Mouse (Mus musculus) small intestine, adult 2 months (tissue): ENCODE results near the gene Sgk1. TPM values are rescaled to one million over a fixed set of nuclear protein-coding genes. Genes with fewer than 3 reads are reported as not detected.

Source experiments
- H3K27ac ChIP-seq: fragments of 200-500 bp; 2 replicates; pipeline ENCODE4 v1.5.1; 2012; ENCODE audit warnings: low read depth, low read length, control low read depth, inconsistent platforms; ENCODE audit not compliant: insufficient read depth
- H3K27me3 ChIP-seq: fragments of 200-500 bp; 2 replicates; pipeline ENCODE4 v1.6.1; 2012; ENCODE audit warnings: mild to moderate bottlenecking, moderate library complexity, low read length, inconsistent platforms; ENCODE audit not compliant: control insufficient read depth, insufficient read depth
- H3K36me3 ChIP-seq: fragments of 200-500 bp; 2 replicates; pipeline ENCODE4 v1.6.1; 2012; ENCODE audit warnings: mild to moderate bottlenecking, low read length, control low read depth, inconsistent platforms; ENCODE audit not compliant: control insufficient read depth, insufficient read depth
- H3K4me1 ChIP-seq: fragments of 200-500 bp; 2 replicates; pipeline ENCODE4 v1.6.1; 2012; ENCODE audit warnings: low read length, inconsistent platforms, mixed read lengths; ENCODE audit not compliant: control insufficient read depth, insufficient read depth, insufficient read length
- H3K4me3 ChIP-seq: fragments of 200-500 bp; 2 replicates; pipeline ENCODE4 v1.5.1; 2012; ENCODE audit warnings: low read depth, mild to moderate bottlenecking, control low read depth, inconsistent platforms, low read length, moderate library complexity
- CTCF ChIP-seq: fragments of 200-500 bp; IDR thresholded peaks from 2 replicates; pipeline ENCODE4 v1.5.1; 2012; ENCODE audit warnings: low read depth, mild to moderate bottlenecking, control low read depth, inconsistent platforms, low read length, moderate library complexity, mixed read lengths; ENCODE audit not compliant: insufficient replicate concordance, insufficient read length; ENCODE audit errors: extremely low read depth
- POLR2A ChIP-seq: fragments of 200-500 bp; IDR thresholded peaks from 2 replicates; pipeline ENCODE4 v1.6.1; 2012; ENCODE audit warnings: low read depth, mild to moderate bottlenecking, control low read depth, inconsistent platforms, low read length, moderate library complexity
- WGBS: fragments of 180-500 bp; shearing (Covaris S2); methylation state at CpG from one replicate; pipeline ENCODE4 v1.1.7; 2018; 5-methylcytosine and 5-hydroxymethylcytosine counted together
- polyA plus RNA-seq: library from polyadenylated mRNA; depleted of rRNA; stranded (reverse); fragments of >200 nt; gene quantifications from 2 replicates; pipeline ENCODE4 v1.2.3, GENCODE M21; 2012

Gene Sgk1
- polyA plus RNA-seq, 1 experiment: 44.9 TPM

DNA sequence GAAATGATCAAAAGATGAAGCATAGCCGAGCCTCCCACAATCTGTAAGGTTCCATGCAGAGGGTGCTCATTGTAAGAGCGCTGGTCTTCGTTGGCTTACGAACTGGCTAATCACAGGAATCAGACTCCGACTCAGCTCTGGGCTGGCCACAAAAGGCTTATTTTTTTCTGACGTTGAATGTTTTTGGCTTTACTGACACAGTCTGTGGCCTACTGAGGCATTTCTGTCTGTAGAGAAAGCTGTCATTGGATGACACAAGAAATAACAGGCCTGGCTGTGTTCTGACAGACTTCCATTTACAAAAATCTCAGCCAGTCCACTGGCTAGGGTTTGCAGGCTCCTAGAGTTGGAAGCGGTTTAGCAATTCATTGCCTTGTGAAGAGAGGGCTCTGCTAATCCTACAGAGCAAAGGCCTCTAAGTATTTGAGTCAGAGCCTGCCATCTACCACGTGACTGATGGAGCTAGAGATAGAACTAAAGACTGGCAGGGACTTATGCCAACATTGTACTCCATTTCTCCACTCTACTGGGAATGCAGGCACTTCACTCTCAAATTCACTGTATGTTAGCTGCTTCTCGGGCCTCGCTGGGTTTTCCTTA is 48.9 kb downstream of the Sgk1 start:
- no peaks in the 10 kb centered on the region for H3K36me3 ChIP-seq
- no peaks in the 10 kb centered on the region for H3K27me3 ChIP-seq
- no peaks in the 10 kb centered on the region for H3K4me1 ChIP-seq
- no peak overlapping the region for H3K27ac ChIP-seq
- no peak overlapping the region for H3K4me3 ChIP-seq
- TF ChIP-seq POLR2A: no peak
- no peak for TF ChIP-seq CTCF
- 90% methylated on average over 10 of the region's 10 CpGs for WGBS

DNA sequence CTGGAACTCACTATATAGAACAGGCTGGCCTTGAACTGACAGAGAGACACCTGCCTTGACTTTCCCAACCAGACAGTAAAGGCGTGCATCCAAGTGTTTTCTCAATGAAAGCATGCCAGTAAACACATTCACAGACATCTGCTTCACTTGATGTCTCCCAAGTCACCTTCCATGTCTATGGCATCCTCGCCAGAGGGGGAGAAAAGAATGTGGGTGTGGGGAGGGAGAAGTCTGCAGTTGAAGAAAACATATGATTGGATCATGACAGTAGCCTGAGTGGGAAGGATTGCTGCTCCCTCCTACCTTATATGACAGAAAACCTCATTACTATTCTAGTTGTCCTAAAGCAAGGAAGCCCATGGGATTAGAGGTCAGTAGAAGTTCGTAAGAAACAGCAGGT is 50.8 kb downstream of the Sgk1 start:
- no peak overlapping the region for H3K4me3 ChIP-seq
- H3K27ac ChIP-seq: no peak overlapping the region
- no peaks in the 10 kb centered on the region for H3K27me3 ChIP-seq
- 88% methylated on average over 3 of the region's 3 CpGs for WGBS
- TF ChIP-seq POLR2A (no peak), CTCF (no peak)
- H3K4me1 ChIP-seq: no peaks in the 10 kb centered on the region
- H3K36me3 ChIP-seq: no peaks in the 10 kb centered on the region

DNA sequence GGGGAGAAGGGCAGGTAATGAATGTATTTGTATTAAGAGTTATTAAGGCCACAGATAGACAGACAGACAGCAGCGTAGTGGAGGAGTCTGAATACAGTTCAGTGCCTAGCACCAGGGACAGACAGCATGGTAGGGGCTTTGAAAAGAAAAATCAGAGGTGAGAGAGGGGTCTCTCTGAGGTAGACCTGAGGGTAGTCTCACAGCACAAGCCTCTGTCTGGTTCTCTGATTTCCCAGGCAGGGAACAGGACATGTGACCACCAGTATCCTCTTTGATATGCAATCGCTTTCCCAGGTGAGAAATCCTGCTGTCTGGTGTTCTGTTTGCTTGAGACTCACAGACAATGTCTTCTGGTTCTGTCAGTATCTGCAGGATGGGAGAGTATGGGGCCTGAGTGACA is 52.8 kb downstream of the Sgk1 start:
- 94% methylated on average over 2 of the region's 2 CpGs for WGBS

DNA sequence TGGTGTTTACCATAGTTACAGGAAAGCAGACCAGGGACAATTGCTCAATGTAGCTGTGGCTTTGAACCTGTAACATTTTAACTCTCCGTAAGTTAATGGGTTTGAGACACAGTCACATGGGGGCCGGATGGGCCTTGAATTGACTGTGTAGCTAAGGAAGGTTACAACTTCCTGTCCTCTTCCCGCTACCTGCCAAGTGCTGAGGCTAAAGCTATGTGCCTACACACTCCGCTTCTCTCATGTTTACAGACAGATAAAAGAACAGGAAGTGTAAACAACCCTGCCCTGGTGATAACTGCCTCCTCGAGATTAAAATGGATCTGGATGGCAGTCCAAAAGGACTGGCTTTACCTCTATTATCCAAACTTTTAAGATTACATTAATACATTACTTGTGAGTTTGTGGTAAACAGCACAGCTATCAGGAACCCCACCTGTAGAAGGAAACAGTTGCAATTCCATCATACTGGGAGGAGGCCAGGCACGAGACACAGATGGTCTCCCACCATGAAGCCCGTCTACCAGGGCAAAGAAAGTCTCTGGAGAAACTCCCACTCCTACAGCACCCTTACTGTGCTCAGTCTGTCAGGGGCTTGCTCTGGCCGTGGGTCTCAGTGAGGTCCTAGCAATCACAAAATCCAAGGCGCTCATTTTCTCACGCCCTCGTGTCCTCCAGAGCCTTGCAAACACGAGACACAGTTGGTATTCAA is 54.7 kb downstream of the Sgk1 start:
- WGBS: 53% methylated on average over 12 of the region's 12 CpGs
- H3K27ac ChIP-seq: no peak overlapping the region
- H3K4me1 ChIP-seq: no peaks in the 10 kb centered on the region
- no peak overlapping the region for H3K4me3 ChIP-seq
- TF ChIP-seq CTCF (no peak), POLR2A (no peak)
- H3K36me3 ChIP-seq: no peaks in the 10 kb centered on the region
- H3K27me3 ChIP-seq: no peaks in the 10 kb centered on the region

More for the DNA sequence above, 52.8 kb downstream of the Sgk1 start:
- H3K36me3 ChIP-seq: no peaks in the 10 kb centered on the region
- no peaks in the 10 kb centered on the region for H3K4me1 ChIP-seq
- H3K4me3 ChIP-seq: no peak overlapping the region
- no peaks in the 10 kb centered on the region for H3K27me3 ChIP-seq
- H3K27ac ChIP-seq: no peak overlapping the region
- TF ChIP-seq POLR2A: no peak
- TF ChIP-seq CTCF: no peak

DNA sequence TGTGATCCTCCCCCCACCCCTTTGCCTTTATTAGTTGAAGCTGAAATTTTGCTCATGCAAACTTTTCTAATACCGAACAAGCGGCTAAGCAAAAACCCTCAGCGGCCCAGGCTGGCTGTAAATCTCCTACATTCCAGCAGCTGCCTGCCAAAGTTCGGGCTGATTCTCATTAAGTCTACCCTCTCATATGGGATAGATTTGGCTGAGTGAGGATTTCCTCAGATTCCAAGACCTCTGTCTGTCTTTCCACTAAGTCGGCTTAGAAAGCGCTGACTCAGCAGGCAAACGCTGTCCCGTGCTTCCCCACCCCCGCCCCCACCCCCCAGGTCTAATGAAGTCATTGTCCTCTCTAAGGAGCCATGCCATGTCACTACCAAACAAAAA is 55.2 kb downstream of the Sgk1 start:
- no peak for TF ChIP-seq POLR2A
- TF ChIP-seq CTCF: no peak
- Histone ChIP-seq H3K4me1 (no peaks in the 10 kb centered on the region), H3K27ac (no peak overlapping the region), H3K36me3 (no peaks in the 10 kb centered on the region), H3K4me3 (no peak overlapping the region), H3K27me3 (no peaks in the 10 kb centered on the region)
- 41% methylated on average over 9 of the region's 9 CpGs for WGBS

- no peak for TF ChIP-seq POLR2A
- TF ChIP-seq CTCF: no peak
- H3K4me1 ChIP-seq: no peaks in the 10 kb centered on the region
- WGBS: 81% methylated on average over 4 of the region's 4 CpGs
- no peak overlapping the region for H3K27ac ChIP-seq
- no peaks in the 10 kb centered on the region for H3K36me3 ChIP-seq
- H3K27me3 ChIP-seq: no peaks in the 10 kb centered on the region
- no peak overlapping the region for H3K4me3 ChIP-seq
These were observed 56.2 kb downstream of the Sgk1 start for GRCm38 (mm10) chr10:21938166-21938565.

GRCm38 (mm10) chr10:21941235-21941634 is 59.3 kb downstream of the Sgk1 start:
- Histone ChIP-seq H3K36me3 (no peaks in the 10 kb centered on the region), H3K27ac (no peak overlapping the region), H3K27me3 (no peaks in the 10 kb centered on the region), H3K4me1 (no peaks in the 10 kb centered on the region), H3K4me3 (no peak overlapping the region)
- 67% methylated on average over 3 of the region's 3 CpGs for WGBS
- TF ChIP-seq POLR2A: no peak
- no peak for TF ChIP-seq CTCF
